Mouse (Mus musculus) myocyte (in vitro differentiated cells): ENCODE results near the gene Dbn1.

ENCODE experiments used
- CEBPB ChIP-seq: IDR thresholded peaks from 2 replicates; pipeline ENCODE4 v1.6.1; 2011; ENCODE audit warnings: mild to moderate bottlenecking, moderate library complexity; ENCODE audit not compliant: poor library complexity, insufficient read depth, severe bottlenecking
- E2F4 ChIP-seq: IDR thresholded peaks from one replicate; pipeline ENCODE4 v1.6.1; 2011; ENCODE audit warnings: mild to moderate bottlenecking, control low read depth, moderate library complexity; ENCODE audit not compliant: insufficient read depth
- MAX ChIP-seq: IDR thresholded peaks from one replicate; pipeline ENCODE4 v1.6.1; 2011; ENCODE audit warnings: low read depth, mild to moderate bottlenecking, control low read depth
- MYOD1 ChIP-seq, 3 experiments: IDR thresholded peaks; one replicate each; pipeline ENCODE4 v1.6.1; 2011; ENCODE audit warnings: control low read depth in 2 of 3, low read depth in 2 of 3, mild to moderate bottlenecking in 2 of 3, moderate library complexity in 1 of 3; ENCODE audit not compliant: insufficient read length in 2 of 3, control insufficient read depth in 1 of 3
- MYOG ChIP-seq, 3 experiments: IDR thresholded peaks; one replicate each; pipeline ENCODE4 v1.6.1; 2011; ENCODE audit warnings: control low read depth in 2 of 3, low read depth in 2 of 3, mild to moderate bottlenecking in 2 of 3; ENCODE audit not compliant: insufficient read length in 2 of 3, control insufficient read depth in 1 of 3, insufficient read depth in 1 of 3
- POLR2A ChIP-seq: IDR thresholded peaks from one replicate; pipeline ENCODE4 v1.6.1; 2011; ENCODE audit warnings: low read depth, mild to moderate bottlenecking, control low read depth, moderate library complexity; ENCODE audit not compliant: insufficient read length
- POLR2AphosphoS2 ChIP-seq: IDR thresholded peaks from one replicate; pipeline ENCODE4 v1.6.1; 2011; ENCODE audit warnings: low read depth, control low read depth; ENCODE audit not compliant: insufficient read length
- REST ChIP-seq: IDR thresholded peaks from one replicate; pipeline ENCODE4 v1.6.1; 2011; ENCODE audit warnings: mild to moderate bottlenecking, control low read depth, moderate library complexity; ENCODE audit not compliant: insufficient read depth, insufficient read length
- TCF12 ChIP-seq: IDR thresholded peaks from one replicate; pipeline ENCODE4 v1.6.1; 2011; ENCODE audit warnings: mild to moderate bottlenecking, control low read depth; ENCODE audit not compliant: poor library complexity, insufficient read depth, severe bottlenecking
- TCF3 ChIP-seq: IDR thresholded peaks from one replicate; pipeline ENCODE4 v1.6.1; 2011; ENCODE audit warnings: low read depth, control low read depth; ENCODE audit not compliant: insufficient read length
- USF1 ChIP-seq: IDR thresholded peaks from one replicate; pipeline ENCODE4 v1.6.1; 2011; ENCODE audit warnings: low read depth, mild to moderate bottlenecking, control low read depth, moderate library complexity

DNA sequence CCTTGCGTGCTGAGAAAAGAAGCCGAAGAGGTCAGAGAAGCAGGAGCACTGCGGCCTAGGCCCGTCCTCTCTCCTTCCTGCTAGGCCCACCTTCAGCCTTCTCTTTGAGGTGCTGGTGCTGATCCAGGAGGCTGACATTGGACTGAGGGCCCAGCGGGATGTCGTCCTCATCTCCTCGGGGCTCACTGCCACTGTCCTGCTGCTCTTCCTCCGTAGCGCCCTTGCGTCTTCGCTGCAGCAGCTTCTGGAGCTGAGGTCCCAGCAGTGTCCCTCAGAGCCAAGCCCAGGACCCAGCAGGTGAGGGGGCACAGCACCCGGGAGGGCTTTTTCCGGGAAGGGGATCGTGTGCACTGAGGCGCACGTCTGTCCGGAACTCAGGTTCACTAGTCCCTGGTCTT lies 47.9 kb upstream of the Dbn1 start:
- TF ChIP-seq TCF12 (no peak), MAX (no peak), REST (no peak), USF1 (no peak), POLR2AphosphoS2 (no peak), POLR2A (no peak), MYOD1 (IDR thresholded peaks at IDR 0.05; ENCODE audit: control insufficient read depth in 1 of 3, insufficient read length in 2 of 3, low read depth in 2 of 3) (no peak), TCF3 (no peak), CEBPB (no peak), MYOG (IDR thresholded peaks at IDR 0.05; ENCODE audit: control insufficient read depth in 1 of 3, insufficient read depth in 1 of 3, insufficient read length in 2 of 3, low read depth in 2 of 3) (no peak), E2F4 (no peak)
